Mouse (Mus musculus): ENCODE results near the gene Tax1bp3. TPM values are rescaled to one million over a fixed set of nuclear protein-coding genes. Genes with fewer than 3 reads are reported as not detected.

Tax1bp3 gene
- polyA plus RNA-seq, 1 experiment from 2014 or later: 163 TPM

DNA sequence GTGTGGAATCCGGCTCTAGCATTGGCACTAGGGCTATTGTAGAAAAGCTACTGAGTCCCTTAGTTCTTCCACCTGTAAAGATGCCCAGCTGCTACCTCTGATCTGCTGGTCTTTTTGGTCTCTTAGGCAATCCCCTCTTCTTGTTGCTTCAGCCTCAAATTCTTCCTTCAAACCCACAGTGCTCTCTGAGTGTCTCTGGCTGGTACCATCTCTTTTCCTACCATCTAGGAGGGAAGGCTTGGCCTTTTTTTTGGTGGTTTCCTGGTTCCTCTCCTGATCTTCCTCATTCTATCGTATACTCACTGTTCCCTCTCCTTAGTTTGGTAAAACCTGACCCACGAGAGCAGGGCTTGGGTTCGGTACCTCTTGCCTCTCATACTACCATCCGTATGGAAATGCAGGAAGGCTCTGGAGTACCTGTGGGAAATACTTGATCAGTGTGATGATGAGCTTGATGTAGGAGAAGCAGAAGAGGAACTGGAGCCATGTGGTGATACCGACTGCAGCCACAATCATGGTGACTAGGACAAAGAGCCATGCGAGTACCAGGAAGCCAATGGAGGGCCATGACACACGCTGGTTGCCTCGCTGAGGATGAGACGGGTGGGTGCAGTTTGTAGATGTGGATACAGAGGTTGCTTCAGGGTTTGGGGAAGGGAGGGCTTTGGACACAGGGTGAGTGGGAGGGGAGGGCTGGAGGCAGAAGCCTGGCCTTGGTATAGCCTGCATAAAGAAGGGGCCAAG is 9.2 kb downstream of the Tax1bp3 start:
- WGBS: 94% methylated on average over 10 of the region's 10 CpGs
- H3K9me3 ChIP-seq: no peaks in the 10 kb centered on the region
- H3K27ac ChIP-seq: no peak overlapping the region
- H3K9ac ChIP-seq: no peak overlapping the region
- no peak overlapping the region for H3K4me3 ChIP-seq (replicated peaks)
- no peaks in the 10 kb centered on the region for H3K4me1 ChIP-seq
- H3K4me2 ChIP-seq: no peak overlapping the region
- no peak for ATAC-seq (ENCODE audit: low FRiP score)
- no peaks in the 10 kb centered on the region for H3K27me3 ChIP-seq
- peaks cover 66% of the 10 kb centered on the region for H3K36me3 ChIP-seq (replicated peaks)

DNA sequence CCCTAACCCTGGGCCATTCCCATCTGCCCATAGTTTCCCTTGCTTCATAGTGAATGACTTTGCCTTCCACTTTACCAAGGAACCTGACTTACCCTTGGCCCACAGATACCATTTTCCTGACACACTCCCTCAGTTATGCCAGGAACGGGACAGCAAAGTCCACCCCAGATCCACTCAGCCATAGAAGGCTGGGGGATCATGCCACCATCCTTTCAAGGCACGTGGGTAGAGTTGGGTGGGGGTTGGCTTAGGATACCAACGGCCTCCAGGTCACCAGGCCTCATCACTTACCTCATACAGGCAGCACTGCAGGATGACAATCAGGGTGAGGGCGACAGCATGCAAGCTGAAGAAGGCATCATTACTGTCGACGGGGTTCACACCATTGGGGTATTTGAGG is 10.3 kb downstream of the Tax1bp3 start:
- peaks cover 72% of the 10 kb centered on the region for H3K36me3 ChIP-seq (replicated peaks)
- H3K27me3 ChIP-seq: no peaks in the 10 kb centered on the region
- H3K9ac ChIP-seq: no peak overlapping the region
- no peaks in the 10 kb centered on the region for H3K4me1 ChIP-seq
- no peak overlapping the region for H3K27ac ChIP-seq
- 91% methylated on average over 6 of the region's 6 CpGs for WGBS
- H3K4me3 ChIP-seq (replicated peaks): no peak overlapping the region
- H3K4me2 ChIP-seq: no peak overlapping the region
- no peaks in the 10 kb centered on the region for H3K9me3 ChIP-seq
- no peak for ATAC-seq (ENCODE audit: low FRiP score)

DNA sequence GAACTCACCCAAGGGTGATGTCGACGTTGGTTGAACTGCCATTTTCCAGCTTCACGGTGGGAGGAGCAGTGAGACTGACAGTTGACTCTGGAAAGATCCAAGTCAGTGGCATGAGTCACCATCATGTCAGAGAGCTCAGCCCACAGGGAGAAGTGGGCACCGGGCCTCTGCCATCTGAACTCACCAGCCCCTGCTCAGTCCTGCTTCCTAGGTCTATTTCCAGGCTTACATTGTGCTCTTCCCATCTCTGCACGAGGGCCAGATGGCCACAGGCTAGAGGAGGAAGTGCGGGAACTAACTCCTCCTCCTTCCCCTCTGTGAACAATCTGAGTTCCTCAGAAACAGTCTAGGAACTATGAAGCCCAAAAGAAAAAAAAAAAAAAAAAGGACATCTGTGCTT is 16.2 kb downstream of the Tax1bp3 start:
- ATAC-seq (ENCODE audit: low FRiP score): no peak
- Histone ChIP-seq H3K9me3 (no peaks in the 10 kb centered on the region), H3K27me3 (no peaks in the 10 kb centered on the region), H3K36me3 (replicated peaks) (peaks cover 37% of the 10 kb centered on the region), H3K27ac (no peak overlapping the region), H3K4me3 (replicated peaks) (no peak overlapping the region), H3K9ac (no peak overlapping the region), H3K4me1 (peaks cover 8% of the 10 kb centered on the region), H3K4me2 (no peak overlapping the region)
- 81% methylated on average over 6 of the region's 6 CpGs for WGBS

DNA sequence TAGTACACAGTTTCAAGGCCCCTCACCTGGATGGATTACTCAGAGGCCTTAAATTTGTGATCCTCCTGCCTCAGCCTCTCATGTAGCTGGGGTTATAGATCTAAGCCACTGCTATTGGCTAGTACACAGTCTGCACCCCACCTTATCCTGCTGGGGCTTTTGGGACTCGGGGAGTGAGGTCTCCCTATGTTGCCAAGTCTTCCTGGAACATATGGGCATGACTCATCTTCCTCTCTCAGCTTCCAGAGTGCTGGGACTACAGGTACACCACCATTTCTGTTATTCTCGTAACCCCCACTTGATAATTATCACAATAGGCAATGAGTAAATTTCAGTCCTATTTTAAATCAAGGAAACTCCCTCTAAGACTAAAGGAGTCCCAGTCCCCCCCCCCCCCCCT is 17.6 kb downstream of the Tax1bp3 start:
- WGBS: 83% methylated on average over 2 of the region's 2 CpGs
- peaks cover 26% of the 10 kb centered on the region for H3K36me3 ChIP-seq (replicated peaks)
- H3K9me3 ChIP-seq: no peaks in the 10 kb centered on the region
- peaks cover 11% of the 10 kb centered on the region for H3K4me1 ChIP-seq
- no peak overlapping the region for H3K4me3 ChIP-seq (replicated peaks)
- H3K27ac ChIP-seq: no peak overlapping the region
- H3K4me2 ChIP-seq: no peak overlapping the region
- H3K27me3 ChIP-seq: no peaks in the 10 kb centered on the region
- H3K9ac ChIP-seq: no peak overlapping the region
- ATAC-seq (ENCODE audit: low FRiP score): no peak

DNA sequence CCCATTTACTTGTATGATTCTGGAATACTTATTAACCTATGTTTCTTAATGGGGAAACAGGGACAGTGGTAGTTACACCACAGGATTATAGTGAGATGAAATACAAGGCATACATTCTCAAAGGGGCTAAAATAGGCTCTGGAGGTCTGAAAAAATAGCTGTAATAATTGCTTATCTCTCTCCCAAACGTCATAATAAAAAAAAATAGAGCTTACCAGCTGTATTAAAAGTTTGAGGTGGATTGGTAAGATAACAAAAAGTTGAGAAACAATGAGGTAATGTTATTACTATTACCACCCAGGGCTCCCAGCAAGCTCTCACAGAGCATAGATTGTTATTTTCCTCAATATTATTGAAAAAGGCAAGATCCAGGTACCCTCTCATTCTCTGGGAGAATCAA is 21.3 kb downstream of the Tax1bp3 start:
- ATAC-seq (ENCODE audit: low FRiP score): no peak
- H3K27me3 ChIP-seq: peaks cover 10% of the 10 kb centered on the region; the same call in 1 of the 2 replicates
- peak overlapping the region; percentile 95 for H3K4me2 ChIP-seq
- no peak overlapping the region for H3K27ac ChIP-seq
- H3K4me3 ChIP-seq (replicated peaks): peak overlapping the region; percentile 61
- 7% methylated on average over 1 of the region's 1 CpGs for WGBS
- H3K4me1 ChIP-seq: peaks cover 16% of the 10 kb centered on the region
- H3K9me3 ChIP-seq: no peaks in the 10 kb centered on the region
- no peaks in the 10 kb centered on the region for H3K36me3 ChIP-seq (replicated peaks)
- H3K9ac ChIP-seq: peak overlapping the region; percentile 78; the same call in 1 of the 2 replicates

DNA sequence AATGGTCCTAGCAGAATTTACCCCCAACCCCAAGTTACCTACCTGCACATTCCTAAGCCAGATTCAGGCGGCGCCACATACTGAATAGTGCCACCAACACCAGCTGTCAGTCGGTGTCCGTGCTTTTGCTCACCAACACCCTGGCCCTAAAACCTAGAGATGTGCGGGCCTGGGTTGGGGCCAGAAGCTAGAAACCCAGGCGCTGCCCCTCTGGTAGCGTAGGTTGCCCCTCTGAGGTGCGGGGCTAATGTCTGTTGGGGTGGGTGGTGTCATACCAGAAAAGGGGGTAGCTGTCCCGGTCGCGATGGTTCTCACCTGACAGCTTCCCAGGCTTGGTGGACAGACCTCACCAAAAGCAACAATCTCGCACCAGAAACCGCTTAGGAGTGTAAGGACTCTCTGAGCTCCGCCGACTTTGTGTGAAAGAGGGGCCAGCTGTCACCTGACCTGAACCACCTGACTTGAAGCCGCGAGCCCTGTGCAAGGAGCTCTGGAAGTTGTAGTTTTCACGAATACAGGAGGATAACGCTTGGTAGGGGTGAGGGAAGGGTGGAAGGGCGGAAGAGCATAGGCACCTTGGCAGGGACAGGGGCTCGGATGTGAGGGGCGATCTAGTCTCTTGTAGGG is 21.8 kb downstream of the Tax1bp3 start, which contains the start of gene Ctns:
Ctns (minus strand) TSS at position 440 of the 627 bp plus-strand sequence.
- Histone ChIP-seq H3K27me3 (peaks cover 10% of the 10 kb centered on the region; the same call in 1 of the 2 replicates), H3K4me3 (replicated peaks) (peak within 1 kb of the TSS; percentile 61), H3K9me3 (no peaks in the 10 kb centered on the region), H3K27ac (0 out of 2 replicates have a peak within 1 kb of the TSS, but pooled peaks have one; percentile 19), H3K9ac (peak within 1 kb of the TSS; percentile 78), H3K4me2 (peak within 1 kb of the TSS; percentile 95), H3K4me1 (peaks cover 16% of the 10 kb centered on the region), H3K36me3 (replicated peaks) (no peaks in the 10 kb centered on the region)
- ATAC-seq (ENCODE audit: low FRiP score): peak; percentile 94
- 2% methylated on average over 22 of the region's 22 CpGs for WGBS

DNA sequence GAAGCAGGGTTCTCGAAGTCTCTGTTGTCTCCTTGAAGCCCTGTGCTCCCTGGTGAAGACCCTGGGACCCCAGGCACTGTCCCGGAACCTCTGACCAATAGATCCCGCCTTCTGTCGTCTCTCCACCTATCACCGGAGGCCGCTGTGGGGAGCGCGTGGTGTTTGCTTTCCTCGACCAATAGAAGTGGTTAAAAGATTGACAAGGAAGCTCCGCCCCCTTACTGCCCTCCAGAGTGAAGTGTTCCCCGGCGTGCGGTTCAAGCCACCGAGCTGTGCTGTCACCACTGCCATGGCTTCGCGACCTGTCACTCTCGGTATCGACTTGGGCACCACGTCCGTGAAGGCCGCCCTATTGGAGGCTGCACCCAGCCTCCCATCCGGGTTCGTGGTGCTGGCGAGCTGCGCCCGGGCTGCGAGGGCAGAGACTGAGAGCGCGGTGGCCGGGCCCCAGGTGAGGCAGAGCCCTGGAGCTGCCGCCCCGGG is 22.4 kb downstream of the Tax1bp3 start, which contains the start of gene Shpk:
Shpk (plus strand) TSS at position 231 of the 483 bp plus-strand sequence.
- peaks cover 16% of the 10 kb centered on the region for H3K4me1 ChIP-seq
- 0 out of 2 replicates have a peak within 1 kb of the TSS, but pooled peaks have one; percentile 19 for H3K27ac ChIP-seq
- H3K27me3 ChIP-seq: peaks cover 10% of the 10 kb centered on the region; the same call in 1 of the 2 replicates
- H3K9me3 ChIP-seq: no peaks in the 10 kb centered on the region
- peak within 1 kb of the TSS; percentile 78 for H3K9ac ChIP-seq
- H3K4me2 ChIP-seq: peak within 1 kb of the TSS; percentile 95
- ATAC-seq (ENCODE audit: low FRiP score): peak; percentile 98
- under 1% methylated on average over 31 of the region's 32 CpGs for WGBS
- peak within 1 kb of the TSS; percentile 61 for H3K4me3 ChIP-seq (replicated peaks)
- H3K36me3 ChIP-seq (replicated peaks): no peaks in the 10 kb centered on the region

DNA sequence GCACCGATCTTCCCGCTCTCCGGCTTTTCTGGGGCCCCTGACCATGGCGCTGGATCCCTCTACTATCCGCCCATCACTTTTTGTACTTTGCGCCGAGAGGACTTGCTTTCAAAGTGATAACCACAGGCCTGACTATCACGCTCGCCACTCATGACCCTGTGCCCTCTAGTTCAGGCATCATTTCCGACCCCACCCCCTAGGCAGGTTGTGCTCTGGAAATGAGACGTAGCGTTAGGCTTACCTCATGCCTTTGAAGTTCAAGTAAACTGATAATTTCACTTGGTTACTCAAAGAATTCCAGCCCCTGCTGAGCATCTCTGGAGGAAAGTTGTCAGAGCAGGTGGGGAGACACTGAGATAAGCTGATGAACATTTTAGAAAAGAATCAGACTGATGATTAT is 23.0 kb downstream of the Tax1bp3 start:
- 5% methylated on average over 12 of the region's 12 CpGs for whole genome bisulfite sequencing
- peak overlapping the region; percentile 95 for H3K4me2 ChIP-seq
- H3K4me1 ChIP-seq: peaks cover 16% of the 10 kb centered on the region
- H3K27ac ChIP-seq: no peak overlapping the region
- peaks cover 10% of the 10 kb centered on the region; the same call in 1 of the 2 replicates for H3K27me3 ChIP-seq
- H3K36me3 ChIP-seq (replicated peaks): no peaks in the 10 kb centered on the region
- no peak for ATAC-seq (ENCODE audit: low FRiP score)
- H3K9ac ChIP-seq: peak overlapping the region; percentile 78
- H3K9me3 ChIP-seq: no peaks in the 10 kb centered on the region
- H3K4me3 ChIP-seq (replicated peaks): peak overlapping the region; percentile 61

DNA sequence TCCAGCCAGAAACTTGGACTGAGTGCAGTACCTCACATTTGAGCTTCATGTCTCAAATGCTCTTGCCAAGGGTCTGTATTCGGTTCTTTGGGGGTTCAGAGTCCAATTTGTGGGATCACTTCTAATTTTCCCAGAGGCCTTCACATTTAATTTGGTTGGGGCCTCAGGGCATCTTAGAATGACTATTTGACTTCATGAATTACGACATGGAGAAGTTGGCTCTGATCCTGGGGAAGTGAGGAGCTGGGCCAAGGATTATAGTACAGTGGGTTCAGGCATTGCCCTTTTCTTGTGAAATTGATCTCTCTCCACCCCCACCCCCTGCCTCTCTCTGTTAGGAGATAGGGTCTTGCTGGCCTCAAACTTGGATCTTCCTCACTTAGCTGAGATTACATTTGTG is 24.1 kb downstream of the Tax1bp3 start:
- H3K9me3 ChIP-seq: no peaks in the 10 kb centered on the region
- 75% methylated on average over 2 of the region's 2 CpGs for WGBS
- no peak overlapping the region for H3K4me2 ChIP-seq
- no peaks in the 10 kb centered on the region for H3K36me3 ChIP-seq (replicated peaks)
- H3K27ac ChIP-seq: no peak overlapping the region
- peaks cover 16% of the 10 kb centered on the region for H3K4me1 ChIP-seq
- peaks cover 10% of the 10 kb centered on the region; the same call in 1 of the 2 replicates for H3K27me3 ChIP-seq
- ATAC-seq (ENCODE audit: low FRiP score): no peak
- H3K9ac ChIP-seq: no peak overlapping the region
- no peak overlapping the region for H3K4me3 ChIP-seq (replicated peaks)

DNA sequence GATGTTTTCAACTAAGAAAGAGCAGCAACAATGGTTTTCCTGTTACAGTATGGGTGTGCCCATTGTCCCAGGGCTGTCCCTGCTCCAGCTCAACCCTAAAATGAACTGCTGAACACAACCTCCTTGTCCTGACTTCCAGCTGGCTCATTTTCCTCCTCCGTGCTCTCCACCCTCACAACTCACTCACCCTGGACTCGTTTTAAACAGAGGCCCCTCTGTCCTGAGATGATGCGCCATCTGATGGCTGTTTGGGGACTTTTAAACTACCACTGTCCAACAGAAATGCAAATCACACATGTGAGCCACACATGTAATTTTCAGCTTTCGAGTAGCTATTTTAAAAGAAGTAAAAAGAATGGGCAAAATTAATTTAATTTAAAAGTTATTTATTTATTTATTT is 24.7 kb downstream of the Tax1bp3 start:
- Histone ChIP-seq H3K27ac (no peak overlapping the region), H3K4me1 (peaks cover 16% of the 10 kb centered on the region), H3K36me3 (replicated peaks) (no peaks in the 10 kb centered on the region), H3K9ac (no peak overlapping the region), H3K9me3 (no peaks in the 10 kb centered on the region), H3K4me3 (replicated peaks) (no peak overlapping the region), H3K27me3 (peaks cover 10% of the 10 kb centered on the region; the same call in 1 of the 2 replicates), H3K4me2 (no peak overlapping the region)
- WGBS: 34% methylated on average over 4 of the region's 4 CpGs
- ATAC-seq (ENCODE audit: low FRiP score): no peak

DNA sequence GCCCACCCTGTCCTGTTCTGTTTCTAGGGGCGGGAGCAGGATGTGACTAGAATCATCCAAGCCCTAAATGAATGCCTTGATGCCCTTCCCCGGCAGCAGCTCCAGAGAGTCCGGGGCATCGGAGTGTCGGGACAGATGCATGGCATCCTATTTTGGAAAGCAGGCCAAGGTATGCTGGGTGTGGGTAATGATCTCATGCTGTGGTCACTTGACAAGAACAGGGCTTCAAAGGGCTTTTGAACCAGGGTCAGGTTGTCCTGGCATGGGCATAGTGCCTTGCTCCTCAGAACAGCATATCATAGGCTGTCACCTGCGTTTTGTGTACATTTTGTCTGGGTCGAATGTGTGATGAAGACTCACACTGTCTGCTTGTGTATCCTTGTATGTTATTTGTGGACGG is 27.0 kb downstream of the Tax1bp3 start:
- Histone ChIP-seq H3K4me1 (peaks cover 5% of the 10 kb centered on the region), H3K9me3 (no peaks in the 10 kb centered on the region), H3K9ac (no peak overlapping the region), H3K4me3 (replicated peaks) (no peak overlapping the region), H3K4me2 (no peak overlapping the region), H3K27ac (no peak overlapping the region), H3K36me3 (replicated peaks) (no peaks in the 10 kb centered on the region), H3K27me3 (peaks cover 10% of the 10 kb centered on the region; the same call in 1 of the 2 replicates)
- no peak for ATAC-seq (ENCODE audit: low FRiP score)
- 87% methylated on average over 8 of the region's 8 CpGs for WGBS

DNA sequence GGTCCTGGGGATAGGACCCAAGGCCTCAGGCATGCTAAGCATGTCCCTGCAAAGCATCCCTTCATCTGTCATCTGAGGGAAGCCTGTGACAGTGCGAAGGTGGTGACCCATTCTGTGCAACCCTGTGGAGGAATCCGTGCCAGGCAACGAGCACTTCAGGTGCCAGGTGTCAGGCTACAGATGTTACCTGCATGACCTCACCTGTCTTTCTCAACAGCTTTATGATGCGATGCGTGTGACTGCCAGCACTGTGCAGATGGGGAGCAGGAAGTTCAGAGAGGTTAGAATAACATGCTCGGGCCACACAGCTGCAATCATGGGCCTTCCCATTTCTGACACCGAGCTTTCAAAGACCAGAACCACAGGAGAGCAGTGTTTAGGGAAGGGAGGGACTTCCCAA is 28.3 kb downstream of the Tax1bp3 start:
- Histone ChIP-seq H3K4me3 (replicated peaks) (no peak overlapping the region), H3K9ac (no peak overlapping the region), H3K27ac (no peak overlapping the region), H3K9me3 (no peaks in the 10 kb centered on the region), H3K36me3 (replicated peaks) (no peaks in the 10 kb centered on the region), H3K4me2 (no peak overlapping the region), H3K27me3 (peaks cover 10% of the 10 kb centered on the region; the same call in 1 of the 2 replicates), H3K4me1 (no peaks in the 10 kb centered on the region)
- no peak for ATAC-seq (ENCODE audit: low FRiP score)
- WGBS: 76% methylated on average over 7 of the region's 7 CpGs
